Mouse (Mus musculus): Measurements from ENCODE around the gene Pou5f2. TPM values are rescaled to one million over a fixed set of nuclear protein-coding genes. Genes with fewer than 3 reads are reported as not detected.

The Pou5f2 gene
- 7.8 TPM for total RNA-seq (2023)

GRCm38 (mm10) chr13:78024683-78025294 is at the start of gene Pou5f2:
TSS of gene Pou5f2 (plus strand) at chr13:78024902.

Other genes starting within 250 kb of the Pou5f2 start
- not detected for gene Nr2f1, start 174.9 kb downstream of the Pou5f2 start, total RNA-seq (2023)

Measured in CD4-positive naive resting alpha-beta T cell, adult 57 days (primary cell).